Mouse (Mus musculus): Measurements from ENCODE around the gene Ikzf3.

Gene Ikzf3

GRCm38 (mm10) chr11:98509434-98509833 lies 36.4 kb downstream of the Ikzf3 start:
- DNase-seq, result peak; percentile 19

GRCm38 (mm10) chr11:98504926-98505325 lies 40.9 kb downstream of the Ikzf3 start:
- no peak for DNase-seq

- no peak for DNase-seq
These were observed 48.2 kb downstream of the Ikzf3 start for GRCm38 (mm10) chr11:98497388-98498288.

- DNase-seq, result no peak
These were observed 50.6 kb downstream of the Ikzf3 start for GRCm38 (mm10) chr11:98495176-98495719.

- DNase-seq, result no peak
These were observed 52.4 kb downstream of the Ikzf3 start for GRCm38 (mm10) chr11:98493394-98493793.

- no peak for DNase-seq
These were observed 52.9 kb downstream of the Ikzf3 start for GRCm38 (mm10) chr11:98492959-98493358.

GRCm38 (mm10) chr11:98491571-98491970 lies 54.3 kb downstream of the Ikzf3 start:
- DNase-seq, result no peak

- no peak for DNase-seq
These were observed 57.1 kb downstream of the Ikzf3 start for GRCm38 (mm10) chr11:98488540-98489234.

- no peak for DNase-seq
These were observed 58.2 kb downstream of the Ikzf3 start for GRCm38 (mm10) chr11:98487526-98488040.

GRCm38 (mm10) chr11:98485749-98486148 lies 60.1 kb downstream of the Ikzf3 start:
- DNase-seq, result no peak

GRCm38 (mm10) chr11:98482067-98482466 lies 63.8 kb downstream of the Ikzf3 start:
- DNase-seq, result no peak

- DNase-seq, result no peak
These were observed 64.6 kb downstream of the Ikzf3 start for GRCm38 (mm10) chr11:98481231-98481630.

- no peak for DNase-seq
These were observed 65.8 kb downstream of the Ikzf3 start for GRCm38 (mm10) chr11:98479940-98480497.

GRCm38 (mm10) chr11:98479026-98479939 lies 66.5 kb downstream of the Ikzf3 start:
- DNase-seq, result no peak

- no peak for DNase-seq
These were observed 68.7 kb downstream of the Ikzf3 start for GRCm38 (mm10) chr11:98477011-98477701.

- DNase-seq, result no peak
These were observed 69.4 kb downstream of the Ikzf3 start for GRCm38 (mm10) chr11:98476434-98476807.

- no peak for DNase-seq
These were observed 70.0 kb downstream of the Ikzf3 start for GRCm38 (mm10) chr11:98475630-98476433.

GRCm38 (mm10) chr11:98474967-98475366 lies 70.9 kb downstream of the Ikzf3 start:
- DNase-seq, result no peak

GRCm38 (mm10) chr11:98473916-98474479 lies 71.8 kb downstream of the Ikzf3 start:
- no peak for DNase-seq

GRCm38 (mm10) chr11:98472696-98473095 lies 73.1 kb downstream of the Ikzf3 start:
- DNase-seq, result no peak

All from layer of hippocampus, adult 9-11 months (tissue).